Mouse (Mus musculus) kidney, postnatal 0 days (tissue): ENCODE measurements around the gene Ppcdc. TPM values are rescaled to one million over a fixed set of nuclear protein-coding genes. Genes with fewer than 3 reads are reported as not detected.

ENCODE experiments used
- ATAC-seq: fragments of 200-750 bp; cut with Nextera tagmentation; replicated peaks from 2 replicates; pipeline ENCODE4 v1.8.0; 2017; ENCODE audit warnings: low read depth, moderate number of reproducible peaks, moderate TSS enrichment, moderate library complexity; ENCODE audit not compliant: low FRiP score
- DNase-seq: peaks from one replicate; pipeline ENCODE4 v3.0.0-alpha.2; 2016; ENCODE audit warnings: low spot score
- H3K27ac ChIP-seq: fragments of 300-500 bp; sonication (generic); 2 replicates; pipeline ENCODE4 v1.5.1; 2014; ENCODE audit warnings: mild to moderate bottlenecking
- H3K27me3 ChIP-seq: fragments of 300-500 bp; sonication (generic); 2 replicates; pipeline ENCODE4 v1.6.1; 2014; ENCODE audit warnings: low read length, mixed read lengths; ENCODE audit not compliant: insufficient read depth
- H3K36me3 ChIP-seq: fragments of 300-500 bp; sonication (generic); 2 replicates; pipeline ENCODE4 v1.6.1; 2014; ENCODE audit warnings: low read length, mixed read lengths; ENCODE audit not compliant: insufficient read depth
- H3K4me1 ChIP-seq: fragments of 300-500 bp; sonication (generic); replicated peaks from 2 replicates; pipeline ENCODE4 v1.6.1; 2014; ENCODE audit warnings: antibody characterized with exemption, low read length, mixed read lengths; ENCODE audit not compliant: insufficient read depth
- H3K4me2 ChIP-seq: fragments of 300-500 bp; sonication (generic); 2 replicates; pipeline ENCODE4 v1.6.1; 2014; ENCODE audit warnings: mild to moderate bottlenecking, low read length, moderate library complexity, mixed read lengths
- H3K4me3 ChIP-seq: fragments of 300-500 bp; sonication (generic); replicated peaks from 2 replicates; pipeline ENCODE4 v1.5.1; 2014; ENCODE audit warnings: low read depth, low read length
- H3K9ac ChIP-seq: fragments of 300-500 bp; sonication (generic); 2 replicates; pipeline ENCODE4 v1.6.1; 2014; ENCODE audit warnings: low read depth, low read length
- H3K9me3 ChIP-seq: fragments of 300-500 bp; sonication (generic); replicated peaks from 2 replicates; pipeline ENCODE4 v1.6.1; 2016; ENCODE audit warnings: low read length, inconsistent platforms, mixed read lengths
- CTCF ChIP-seq: IDR thresholded peaks from 2 replicates; pipeline ENCODE4 v1.5.1; 2016; ENCODE audit warnings: antibody characterized with exemption, low read depth, mild to moderate bottlenecking, moderate library complexity
- WGBS: fragments of 180-500 bp; shearing (Covaris S2); extraction: QIAGEN DNeasy Blood & Tissue Kit; methylation state at CpG from one replicate; pipeline ENCODE4 v1.1.7; 2014; 5-methylcytosine and 5-hydroxymethylcytosine counted together
- polyA plus RNA-seq: library from polyadenylated mRNA; unstranded; fragments of >200 nt; fragmentation: Nextera tagmentation; extraction: Ambion mirVana; gene quantifications from 2 replicates; pipeline ENCODE4 v1.2.1, GENCODE M21; 2015

The Ppcdc gene
- polyA plus RNA-seq, 1 experiment from 2014 or later: 29.6 TPM

DNA sequence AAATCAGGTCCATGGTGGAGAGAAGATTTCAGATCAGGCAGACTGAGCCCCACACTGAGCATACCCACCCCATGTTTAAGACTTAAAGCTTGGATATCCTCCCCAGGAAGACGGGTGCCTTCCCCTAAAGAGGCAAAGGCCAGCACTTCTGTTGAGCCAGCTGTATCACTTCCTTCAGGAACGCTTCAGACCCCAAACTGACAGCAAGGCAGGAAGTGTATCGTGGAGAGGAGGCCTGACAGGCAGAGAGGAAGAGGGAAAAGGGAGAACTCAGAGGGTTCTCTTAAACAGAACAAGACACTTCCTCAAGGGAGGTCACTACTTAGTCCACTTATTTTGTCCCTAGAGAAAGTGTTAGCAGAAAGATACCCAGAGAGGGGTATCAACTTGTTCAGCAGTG is 26.2 kb upstream of the Ppcdc start:
- TF ChIP-seq CTCF: no peak
- no peak overlapping the region for H3K4me3 ChIP-seq
- H3K27ac ChIP-seq: no peak overlapping the region
- WGBS: 43% methylated on average over 3 of the region's 3 CpGs
- H3K27me3 ChIP-seq: no peaks in the 10 kb centered on the region
- no peaks in the 10 kb centered on the region for H3K4me1 ChIP-seq
- no peak overlapping the region; the same call in 1 of the 2 replicates for H3K4me2 ChIP-seq
- H3K9me3 ChIP-seq: no peaks in the 10 kb centered on the region
- H3K36me3 ChIP-seq: no peaks in the 10 kb centered on the region
- DNase-seq (peak; percentile 10), ATAC-seq (no peak)
- no peak overlapping the region for H3K9ac ChIP-seq

DNA sequence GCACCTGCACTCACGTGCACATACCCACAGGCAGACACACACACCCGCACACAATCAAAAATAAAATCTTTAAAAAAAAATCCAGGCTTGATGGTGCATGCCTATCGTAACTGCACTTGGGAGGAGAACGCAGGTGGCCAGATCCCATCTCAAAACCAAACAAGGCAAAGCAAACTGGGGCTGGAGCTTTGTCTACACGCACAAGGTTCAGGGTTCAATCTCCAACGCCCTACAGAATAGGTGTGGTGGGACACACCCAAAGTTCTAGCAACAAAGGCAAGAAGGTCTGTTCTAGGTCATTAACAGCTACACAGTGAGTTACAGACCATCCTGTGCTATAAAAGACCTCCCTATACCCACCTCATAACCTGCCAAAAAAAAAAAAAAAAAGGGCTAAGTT is 22.9 kb upstream of the Ppcdc start:
- 70% methylated on average over 6 of the region's 6 CpGs for WGBS

DNA sequence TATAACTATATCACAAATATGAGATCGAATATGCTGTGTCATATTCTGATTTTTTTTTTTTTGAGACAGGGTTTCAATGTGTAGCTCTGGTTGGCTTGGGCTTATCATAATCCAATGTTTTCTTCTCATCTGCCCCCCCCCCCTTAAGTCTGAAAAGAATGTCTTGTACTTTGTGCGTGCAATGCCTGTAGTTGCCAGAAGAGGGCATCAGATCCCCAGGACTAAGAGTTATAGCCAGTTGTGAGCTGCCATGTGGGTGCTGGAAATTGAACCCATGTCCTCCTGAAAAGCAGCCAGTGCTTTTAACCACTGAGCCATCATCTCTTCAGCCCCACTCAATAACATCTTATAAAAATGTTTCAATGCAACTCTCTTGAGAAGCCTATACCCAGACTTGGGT is 19.8 kb upstream of the Ppcdc start:
- Histone ChIP-seq H3K4me3 (no peak overlapping the region), H3K36me3 (no peaks in the 10 kb centered on the region), H3K4me1 (no peaks in the 10 kb centered on the region), H3K4me2 (no peak overlapping the region), H3K27me3 (no peaks in the 10 kb centered on the region), H3K9me3 (no peaks in the 10 kb centered on the region), H3K9ac (no peak overlapping the region), H3K27ac (no peak overlapping the region)
- ATAC-seq (no peak), DNase-seq (no peak)
- 95% methylated on average over 2 of the region's 2 CpGs for WGBS
- peak; percentile 54 for TF ChIP-seq CTCF

More for the DNA sequence above, 22.9 kb upstream of the Ppcdc start:
- no peaks in the 10 kb centered on the region for H3K36me3 ChIP-seq
- no peaks in the 10 kb centered on the region for H3K27me3 ChIP-seq
- DNase-seq: no peak
- no peak for TF ChIP-seq CTCF
- H3K4me1 ChIP-seq: no peaks in the 10 kb centered on the region
- ATAC-seq: no peak
- H3K27ac ChIP-seq: peak overlapping the region; percentile 47; the same call in 1 of the 2 replicates
- H3K9ac ChIP-seq: no peak overlapping the region
- no peak overlapping the region for H3K4me3 ChIP-seq
- no peak overlapping the region for H3K4me2 ChIP-seq
- H3K9me3 ChIP-seq: no peaks in the 10 kb centered on the region

DNA sequence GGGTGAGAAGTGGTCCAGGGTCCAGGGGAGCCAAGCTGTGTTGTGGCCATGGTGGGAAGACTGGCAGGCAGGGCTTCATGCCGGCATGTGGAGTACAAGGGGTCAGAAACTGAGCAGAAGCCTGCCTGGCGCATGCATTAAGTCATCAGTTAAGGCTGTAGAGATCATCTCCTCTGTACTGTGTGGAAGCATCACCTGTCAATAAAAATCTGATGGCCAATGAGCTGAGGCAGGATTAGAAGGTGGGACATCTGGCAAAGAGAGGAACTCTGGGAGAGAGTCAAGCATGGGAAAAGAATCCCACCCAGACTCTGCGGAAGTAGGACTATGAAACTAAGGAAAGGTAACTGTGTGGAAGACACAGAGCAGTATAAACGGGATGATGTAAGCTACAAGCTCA is 13.6 kb upstream of the Ppcdc start:
- TF ChIP-seq CTCF: no peak
- ATAC-seq: no peak
- Histone ChIP-seq H3K9ac (no peak overlapping the region), H3K9me3 (no peaks in the 10 kb centered on the region), H3K4me1 (no peaks in the 10 kb centered on the region), H3K36me3 (0 out of 2 replicates have a peak, but pooled peaks cover 4% of the 10 kb centered on the region), H3K4me3 (no peak overlapping the region), H3K4me2 (no peak overlapping the region), H3K27me3 (no peaks in the 10 kb centered on the region), H3K27ac (no peak overlapping the region)
- 93% methylated on average over 4 of the region's 4 CpGs for WGBS
- no peak for DNase-seq

DNA sequence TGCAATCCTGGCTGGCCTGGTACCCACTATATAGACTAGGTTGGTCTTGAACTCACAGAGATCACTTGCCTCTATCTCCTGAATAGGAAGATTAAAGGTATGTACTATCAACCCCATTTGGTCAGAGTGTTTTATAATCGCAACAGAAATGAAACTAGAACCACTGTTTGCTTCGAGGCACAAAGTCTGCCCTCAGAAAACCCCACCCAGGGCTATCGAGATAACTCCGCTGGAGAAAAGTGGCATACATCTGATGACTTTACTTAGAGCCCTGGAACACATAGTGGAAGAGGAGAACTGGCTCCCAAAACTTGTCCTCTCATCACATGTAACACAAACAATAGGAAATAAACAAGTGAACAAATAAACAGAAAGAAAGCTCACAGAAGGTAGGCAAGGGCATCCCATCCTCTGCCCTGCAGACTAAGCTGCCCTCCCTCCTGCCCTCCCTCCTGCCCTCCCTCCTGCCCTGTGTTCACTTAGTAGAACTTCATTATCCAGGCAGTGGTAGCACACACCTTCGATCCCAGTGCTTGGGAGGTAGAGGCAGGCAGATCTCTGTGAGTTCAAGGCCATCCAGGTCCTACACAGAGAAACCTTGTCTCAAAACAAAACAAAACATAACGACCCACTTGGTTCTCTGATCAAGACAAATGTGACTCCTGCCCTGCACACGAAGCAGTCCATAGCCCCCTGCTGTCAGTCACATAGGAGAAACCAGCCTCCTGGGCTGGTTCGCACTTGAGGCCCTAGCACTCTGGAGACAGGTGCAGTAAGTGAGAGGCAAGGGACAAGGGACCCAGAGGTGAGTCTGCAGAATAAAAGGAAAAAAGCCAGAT is 12.9 kb upstream of the Ppcdc start:
- no peak for DNase-seq
- Histone ChIP-seq H3K36me3 (0 out of 2 replicates have a peak, but pooled peaks cover 4% of the 10 kb centered on the region), H3K9me3 (no peaks in the 10 kb centered on the region), H3K4me3 (no peak overlapping the region), H3K4me1 (no peaks in the 10 kb centered on the region), H3K27me3 (no peaks in the 10 kb centered on the region), H3K27ac (no peak overlapping the region), H3K4me2 (no peak overlapping the region), H3K9ac (no peak overlapping the region)
- 75% methylated on average over 8 of the region's 8 CpGs for WGBS
- TF ChIP-seq CTCF: no peak
- ATAC-seq: no peak

DNA sequence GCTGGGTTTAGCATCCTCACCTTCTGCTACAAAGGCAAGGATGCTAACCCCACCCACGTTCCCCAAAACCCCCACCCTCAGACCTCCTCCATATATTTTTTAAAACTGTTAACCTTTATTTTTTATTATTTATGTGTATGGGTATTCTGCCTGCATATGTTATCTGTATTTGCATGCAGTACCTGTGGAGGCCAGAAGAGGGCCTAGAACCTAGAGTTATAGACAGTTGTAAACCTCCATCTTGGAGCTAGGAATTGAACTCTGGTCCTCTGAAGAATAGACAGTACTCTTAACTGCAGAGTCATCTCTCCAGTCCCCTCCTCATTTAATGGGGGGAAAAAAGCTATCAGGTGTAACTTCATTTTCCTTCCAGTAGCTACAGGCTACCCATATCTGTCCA is 9.8 kb upstream of the Ppcdc start:
- 61% methylated on average over 1 of the region's 1 CpGs for WGBS

More for the DNA sequence above, 9.8 kb upstream of the Ppcdc start:
- H3K27ac ChIP-seq: no peak overlapping the region
- H3K4me1 ChIP-seq: no peaks in the 10 kb centered on the region
- ATAC-seq (no peak), DNase-seq (no peak)
- no peak overlapping the region for H3K4me3 ChIP-seq
- TF ChIP-seq CTCF: peak; percentile 49
- H3K27me3 ChIP-seq: no peaks in the 10 kb centered on the region
- H3K36me3 ChIP-seq: 0 out of 2 replicates have a peak, but pooled peaks cover 11% of the 10 kb centered on the region
- no peak overlapping the region for H3K4me2 ChIP-seq
- no peak overlapping the region for H3K9ac ChIP-seq
- H3K9me3 ChIP-seq: no peaks in the 10 kb centered on the region
